Mouse (Mus musculus): ENCODE data around the gene Olfr9.
"Not testable (repeated sequence)": the region's sequence is repeated elsewhere in the genome, so short reads cannot be mapped to it uniquely, and the experiment has no call there.

DNA sequence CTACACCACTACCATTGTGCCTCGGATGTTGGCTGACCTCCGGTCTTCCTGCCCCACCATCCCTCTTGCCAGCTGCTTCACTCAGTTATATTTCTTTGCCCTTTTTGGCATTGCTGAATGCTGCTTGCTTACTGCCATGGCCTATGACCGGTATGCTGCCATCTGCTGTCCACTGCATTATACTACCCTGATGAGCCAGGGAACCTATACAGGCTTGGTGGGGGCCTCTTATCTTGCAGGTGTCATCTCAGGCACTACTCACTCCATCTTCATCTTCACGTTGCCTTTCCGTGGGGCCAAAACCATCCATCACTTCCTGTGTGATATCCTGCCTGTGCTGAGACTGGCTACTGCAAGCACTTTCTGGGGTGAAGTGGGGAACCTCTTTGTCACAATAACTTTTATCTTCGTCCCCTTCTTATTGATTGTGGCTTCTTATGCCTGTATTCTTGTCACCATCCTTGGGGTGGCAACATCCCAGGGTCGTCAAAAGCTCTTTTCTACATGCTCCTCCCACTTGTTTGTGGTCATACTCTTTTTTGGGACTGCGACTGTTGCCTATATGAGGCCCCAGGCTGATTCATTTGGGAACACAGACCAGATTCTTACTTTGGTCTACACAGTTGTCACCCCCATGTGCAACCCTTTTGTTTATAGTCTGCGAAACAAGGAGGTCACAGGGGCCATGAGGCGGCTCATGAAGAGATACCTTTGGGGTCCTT, 1.1 kb downstream of the Olfr9 start:
- not testable (repeated sequence) for TF ChIP-seq POLR2A (IDR thresholded peaks at IDR 0.05; ENCODE audit: low read depth, low read length); ZC3H11A (IDR thresholded peaks at IDR 0.05; ENCODE audit: low read depth, low read length); MAX (IDR thresholded peaks at IDR 0.05; ENCODE audit: low read length); ZNF384 (IDR thresholded peaks at IDR 0.05; ENCODE audit: low read depth, low read length); MAFK (IDR thresholded peaks at IDR 0.05; ENCODE audit: insufficient replicate concordance, low read length); IRF4 (IDR thresholded peaks at IDR 0.05; ENCODE audit: low read depth, low read length); EP300 (IDR thresholded peaks at IDR 0.05; ENCODE audit: low read length); MYC (IDR thresholded peaks at IDR 0.05; ENCODE audit: low read depth, low read length); CTCF (conservative IDR thresholded peaks at IDR 0.05 in 1 of 2, IDR thresholded peaks at IDR 0.05 in 1 of 2; ENCODE audit: low read depth in 2 of 2, low read length in 2 of 2); JUN (IDR thresholded peaks at IDR 0.05; ENCODE audit: insufficient read depth, low read depth, low read length); ELF1 (IDR thresholded peaks at IDR 0.05; ENCODE audit: low read depth, low read length); KAT2A (IDR thresholded peaks at IDR 0.05; ENCODE audit: insufficient replicate concordance, low read length); USF1 (IDR thresholded peaks at IDR 0.05; ENCODE audit: low read depth, low read length)

All from CH12.LX (cell line).